Mouse (Mus musculus): Measurements from ENCODE around the gene Zfp324. TPM values are rescaled to one million over a fixed set of nuclear protein-coding genes. Genes with fewer than 3 reads are reported as not detected.

Gene Zfp324
- polyA plus RNA-seq, 1 experiment = 5.8 TPM

DNA sequence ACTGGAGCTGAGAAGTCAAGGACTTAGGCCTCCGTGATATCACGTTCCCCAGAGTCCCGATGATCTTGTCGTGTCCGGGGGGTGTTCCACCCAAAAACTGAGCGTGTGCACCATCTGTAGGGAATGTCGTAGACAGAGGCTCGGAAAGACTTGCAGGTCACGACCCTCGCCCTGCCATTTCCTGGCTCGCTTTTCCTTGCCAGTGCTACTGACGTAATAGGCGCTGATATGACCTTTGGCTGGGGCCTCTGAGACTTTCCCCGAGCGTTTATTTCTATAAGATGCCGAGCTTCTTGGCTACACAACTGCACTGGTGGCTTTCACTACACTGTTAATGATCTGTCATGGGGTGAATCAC, 15.8 kb upstream of the Zfp324 start:
- DNase-seq = no peak
- peak overlapping the region; percentile 72 for H3K4me3 ChIP-seq (replicated peaks; ENCODE audit: insufficient read depth, low read depth, low read length)
- H3K4me1 ChIP-seq (ENCODE audit: control insufficient read depth, insufficient read depth, low read length) = no peaks in the 10 kb centered on the region; the same call in 1 of the 2 replicates
- no peaks in the 10 kb centered on the region for H3K27me3 ChIP-seq (ENCODE audit: control insufficient read depth, insufficient read depth, low read length)
- TF ChIP-seq CTCF (IDR thresholded peaks at IDR 0.05; ENCODE audit: borderline replicate concordance, insufficient read depth, low read depth, low read length) (no peak), POLR2A (IDR thresholded peaks at IDR 0.05; ENCODE audit: borderline replicate concordance, insufficient read depth, low read length) (no peak)
- 8% methylated on average over 16 of the region's 16 CpGs for WGBS
- H3K27ac ChIP-seq (ENCODE audit: insufficient read depth, low read length) = peak overlapping the region; percentile 15

- no peaks in the 10 kb centered on the region for H3K27me3 ChIP-seq (ENCODE audit: control insufficient read depth, insufficient read depth, low read length)
- no peak overlapping the region for H3K4me3 ChIP-seq (replicated peaks; ENCODE audit: insufficient read depth, low read depth, low read length)
- TF ChIP-seq POLR2A (IDR thresholded peaks at IDR 0.05; ENCODE audit: borderline replicate concordance, insufficient read depth, low read length) (no peak), CTCF (IDR thresholded peaks at IDR 0.05; ENCODE audit: borderline replicate concordance, insufficient read depth, low read depth, low read length) (no peak)
- 50% methylated on average over 3 of the region's 3 CpGs for WGBS
- no peaks in the 10 kb centered on the region; the same call in 1 of the 2 replicates for H3K4me1 ChIP-seq (ENCODE audit: control insufficient read depth, insufficient read depth, low read length)
- no peak overlapping the region for H3K27ac ChIP-seq (ENCODE audit: insufficient read depth, low read length)
- DNase-seq = no peak
Observed at GRCm38 (mm10) chr7:12954896-12955295, 10.7 kb upstream of the Zfp324 start.

DNA sequence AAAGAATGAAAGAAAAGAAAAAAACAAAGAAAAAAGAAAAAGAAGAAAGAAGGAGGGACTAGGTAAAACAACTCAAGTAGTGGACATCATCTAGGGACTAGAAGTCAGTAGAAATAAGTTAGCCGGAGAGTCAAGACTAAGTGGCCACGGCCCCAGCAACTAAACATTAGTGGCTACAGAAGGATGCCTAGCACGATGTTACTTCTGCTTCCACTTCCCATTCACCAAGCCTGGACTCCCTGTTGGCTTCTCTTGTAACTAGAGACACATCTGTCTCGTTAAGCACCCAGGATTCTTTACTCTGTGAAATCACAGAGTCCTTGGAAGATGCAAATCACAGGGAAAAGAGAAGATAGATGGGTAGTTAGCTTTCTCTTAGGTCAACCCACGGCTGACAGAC, 8.1 kb upstream of the Zfp324 start:
- no peak for DNase-seq
- H3K4me3 ChIP-seq (replicated peaks; ENCODE audit: insufficient read depth, low read depth, low read length) = no peak overlapping the region
- WGBS = 74% methylated on average over 5 of the region's 5 CpGs
- TF ChIP-seq CTCF (IDR thresholded peaks at IDR 0.05; ENCODE audit: borderline replicate concordance, insufficient read depth, low read depth, low read length) (no peak), POLR2A (IDR thresholded peaks at IDR 0.05; ENCODE audit: borderline replicate concordance, insufficient read depth, low read length) (no peak)
- H3K27ac ChIP-seq (ENCODE audit: insufficient read depth, low read length) = no peak overlapping the region
- no peaks in the 10 kb centered on the region for H3K27me3 ChIP-seq (ENCODE audit: control insufficient read depth, insufficient read depth, low read length)
- no peaks in the 10 kb centered on the region for H3K4me1 ChIP-seq (ENCODE audit: control insufficient read depth, insufficient read depth, low read length)

DNA sequence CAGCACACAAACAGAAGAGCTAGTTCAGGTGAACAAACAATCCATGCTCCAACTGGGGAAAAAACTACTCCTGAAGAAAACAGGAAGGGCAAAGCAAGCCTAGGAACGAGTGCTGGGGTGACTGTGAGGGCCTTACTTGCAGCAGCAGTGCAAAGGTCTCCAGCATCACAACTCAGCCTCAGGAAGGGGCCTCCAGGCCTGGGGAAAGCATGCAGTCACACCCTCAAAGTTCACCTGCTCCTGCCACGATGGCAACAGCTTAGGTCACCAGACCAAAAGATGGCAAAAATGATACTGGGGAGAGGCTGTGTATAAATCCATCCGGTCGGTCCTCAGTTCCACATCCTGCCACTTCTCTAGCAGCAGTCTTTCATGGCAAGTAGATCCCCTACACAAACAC, 6.7 kb upstream of the Zfp324 start:
- H3K27ac ChIP-seq (ENCODE audit: insufficient read depth, low read length) = no peak overlapping the region
- H3K4me1 ChIP-seq (ENCODE audit: control insufficient read depth, insufficient read depth, low read length) = no peaks in the 10 kb centered on the region
- no peaks in the 10 kb centered on the region for H3K27me3 ChIP-seq (ENCODE audit: control insufficient read depth, insufficient read depth, low read length)
- TF ChIP-seq POLR2A (IDR thresholded peaks at IDR 0.05; ENCODE audit: borderline replicate concordance, insufficient read depth, low read length) = no peak
- TF ChIP-seq CTCF (IDR thresholded peaks at IDR 0.05; ENCODE audit: borderline replicate concordance, insufficient read depth, low read depth, low read length) = no peak
- WGBS = 77% methylated on average over 4 of the region's 4 CpGs
- no peak for DNase-seq
- H3K4me3 ChIP-seq (replicated peaks; ENCODE audit: insufficient read depth, low read depth, low read length) = no peak overlapping the region

DNA sequence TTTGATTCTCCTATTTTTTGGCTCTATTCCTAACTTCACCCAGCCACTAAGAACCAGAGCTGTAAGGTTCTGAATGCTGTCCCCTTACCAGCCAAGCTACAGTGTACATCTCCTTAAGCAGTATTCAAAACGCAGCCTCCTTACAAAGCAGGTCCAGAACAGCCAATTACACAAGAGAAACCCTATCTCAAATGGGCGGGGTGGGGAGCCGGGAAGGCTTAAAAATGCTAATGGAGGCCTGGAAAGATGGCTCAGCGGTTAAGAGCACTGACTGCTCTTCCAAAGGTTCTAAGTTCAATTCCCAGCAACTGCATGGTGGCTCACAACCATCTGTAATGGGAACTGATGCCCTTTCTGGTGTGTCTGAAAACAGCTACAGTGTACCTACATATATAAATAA, 5.9 kb upstream of the Zfp324 start:
- WGBS = 28% methylated on average over 4 of the region's 4 CpGs
- no peak for TF ChIP-seq CTCF (IDR thresholded peaks at IDR 0.05; ENCODE audit: borderline replicate concordance, insufficient read depth, low read depth, low read length)
- no peak for TF ChIP-seq POLR2A (IDR thresholded peaks at IDR 0.05; ENCODE audit: borderline replicate concordance, insufficient read depth, low read length)
- H3K27me3 ChIP-seq (ENCODE audit: control insufficient read depth, insufficient read depth, low read length) = no peaks in the 10 kb centered on the region
- no peak overlapping the region for H3K27ac ChIP-seq (ENCODE audit: insufficient read depth, low read length)
- H3K4me3 ChIP-seq (replicated peaks; ENCODE audit: insufficient read depth, low read depth, low read length) = no peak overlapping the region
- no peaks in the 10 kb centered on the region; the same call in 1 of the 2 replicates for H3K4me1 ChIP-seq (ENCODE audit: control insufficient read depth, insufficient read depth, low read length)
- DNase-seq = no peak

GRCm38 (mm10) chr7:12961511-12962141, 4.0 kb upstream of the Zfp324 start:
- TF ChIP-seq CTCF (IDR thresholded peaks at IDR 0.05; ENCODE audit: borderline replicate concordance, insufficient read depth, low read depth, low read length) (no peak), POLR2A (IDR thresholded peaks at IDR 0.05; ENCODE audit: borderline replicate concordance, insufficient read depth, low read length) (peak; percentile 47; the same call in 1 of the 2 replicates)
- peaks cover 5% of the 10 kb centered on the region; the same call in 1 of the 2 replicates for H3K4me1 ChIP-seq (ENCODE audit: control insufficient read depth, insufficient read depth, low read length)
- peak overlapping the region; percentile 70 for H3K27ac ChIP-seq (ENCODE audit: insufficient read depth, low read length)
- peak; percentile 45 to 69 for DNase-seq
- no peaks in the 10 kb centered on the region for H3K27me3 ChIP-seq (ENCODE audit: control insufficient read depth, insufficient read depth, low read length)
- WGBS = 1% methylated on average over 29 of the region's 29 CpGs
- H3K4me3 ChIP-seq (replicated peaks; ENCODE audit: insufficient read depth, low read depth, low read length) = peak overlapping the region; percentile 100

DNA sequence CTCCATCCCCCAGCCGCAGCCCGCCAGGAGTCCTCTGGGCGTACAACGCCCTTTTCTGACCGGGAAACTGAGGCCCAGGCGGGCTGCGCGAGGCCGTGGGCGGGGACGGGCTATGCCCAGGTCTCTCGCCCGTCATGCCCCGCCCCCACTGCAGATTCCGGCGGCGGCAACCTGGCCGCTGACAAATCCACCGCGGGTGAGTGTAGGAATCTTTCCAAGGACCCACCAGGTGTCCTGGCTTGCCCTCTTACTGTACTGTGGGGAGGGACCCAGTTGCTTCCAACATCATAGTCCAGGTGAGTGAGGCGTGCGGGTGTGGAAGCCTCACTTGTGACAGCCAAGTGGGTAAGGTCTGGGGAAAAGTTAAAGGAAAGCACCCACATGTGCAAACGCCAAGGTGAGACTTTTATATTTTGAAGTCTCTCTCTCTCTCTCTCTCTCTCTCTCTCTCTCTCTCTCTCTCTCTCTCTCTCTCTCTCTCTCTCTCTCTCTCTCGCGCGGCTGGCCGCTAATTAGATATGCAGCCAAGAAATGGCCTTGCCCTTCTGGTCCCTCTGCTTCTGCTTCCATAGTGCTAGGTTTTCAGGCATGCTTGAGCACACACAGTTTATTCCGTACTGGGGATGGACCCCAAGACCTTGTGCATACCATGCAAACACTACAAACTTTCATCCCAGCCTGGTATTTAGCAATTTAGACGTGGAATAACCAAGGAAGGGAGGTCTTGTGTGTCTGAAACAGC, 637 bp downstream of the Zfp324 start:
- H3K4me3 ChIP-seq (replicated peaks; ENCODE audit: insufficient read depth, low read depth, low read length) = peak overlapping the region; percentile 94
- no peak for TF ChIP-seq CTCF (IDR thresholded peaks at IDR 0.05; ENCODE audit: borderline replicate concordance, insufficient read depth, low read depth, low read length)
- TF ChIP-seq POLR2A (IDR thresholded peaks at IDR 0.05; ENCODE audit: borderline replicate concordance, insufficient read depth, low read length) = no peak
- under 1% methylated on average over 29 of the region's 29 CpGs for WGBS
- H3K4me1 ChIP-seq (ENCODE audit: control insufficient read depth, insufficient read depth, low read length) = peaks cover 5% of the 10 kb centered on the region; the same call in 1 of the 2 replicates
- H3K27me3 ChIP-seq (ENCODE audit: control insufficient read depth, insufficient read depth, low read length) = no peaks in the 10 kb centered on the region
- peak; percentile 90 to 92 for DNase-seq
- H3K27ac ChIP-seq (ENCODE audit: insufficient read depth, low read length) = peak overlapping the region; percentile 95

DNA sequence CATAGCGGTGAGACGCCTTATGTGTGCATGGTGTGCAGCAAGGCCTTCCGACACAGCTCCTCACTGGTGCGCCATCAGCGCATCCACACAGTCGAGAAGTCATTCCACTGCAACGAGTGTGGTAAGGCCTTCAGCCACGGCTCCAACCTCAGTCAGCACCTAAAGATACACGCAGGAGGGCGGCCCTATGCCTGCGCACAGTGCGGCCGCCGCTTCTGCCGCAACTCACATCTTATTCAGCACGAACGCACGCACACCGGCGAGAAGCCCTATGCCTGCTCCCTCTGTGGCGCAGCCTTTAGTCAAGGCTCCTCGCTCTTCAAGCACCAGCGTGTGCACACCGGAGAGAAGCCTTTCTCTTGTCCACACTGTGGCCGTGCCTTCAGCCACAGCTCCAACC, 5.3 kb downstream of the Zfp324 start:
- 95% methylated on average over 25 of the region's 25 CpGs for WGBS
- no peak overlapping the region for H3K27ac ChIP-seq (ENCODE audit: insufficient read depth, low read length)
- no peak overlapping the region for H3K4me3 ChIP-seq (replicated peaks; ENCODE audit: insufficient read depth, low read depth, low read length)
- H3K27me3 ChIP-seq (ENCODE audit: control insufficient read depth, insufficient read depth, low read length) = no peaks in the 10 kb centered on the region
- TF ChIP-seq CTCF (IDR thresholded peaks at IDR 0.05; ENCODE audit: borderline replicate concordance, insufficient read depth, low read depth, low read length) = no peak
- TF ChIP-seq POLR2A (IDR thresholded peaks at IDR 0.05; ENCODE audit: borderline replicate concordance, insufficient read depth, low read length) = no peak
- no peaks in the 10 kb centered on the region for H3K4me1 ChIP-seq (ENCODE audit: control insufficient read depth, insufficient read depth, low read length)
- DNase-seq = no peak

Data from cerebellum, adult 2 months (tissue).